Mouse (Mus musculus): ENCODE results near the gene Grik5. TPM values are rescaled to one million over a fixed set of nuclear protein-coding genes. Genes with fewer than 3 reads are reported as not detected.

Gene Grik5
- polyA plus RNA-seq, 1 experiment from 2014 or later: 9.7 TPM

DNA sequence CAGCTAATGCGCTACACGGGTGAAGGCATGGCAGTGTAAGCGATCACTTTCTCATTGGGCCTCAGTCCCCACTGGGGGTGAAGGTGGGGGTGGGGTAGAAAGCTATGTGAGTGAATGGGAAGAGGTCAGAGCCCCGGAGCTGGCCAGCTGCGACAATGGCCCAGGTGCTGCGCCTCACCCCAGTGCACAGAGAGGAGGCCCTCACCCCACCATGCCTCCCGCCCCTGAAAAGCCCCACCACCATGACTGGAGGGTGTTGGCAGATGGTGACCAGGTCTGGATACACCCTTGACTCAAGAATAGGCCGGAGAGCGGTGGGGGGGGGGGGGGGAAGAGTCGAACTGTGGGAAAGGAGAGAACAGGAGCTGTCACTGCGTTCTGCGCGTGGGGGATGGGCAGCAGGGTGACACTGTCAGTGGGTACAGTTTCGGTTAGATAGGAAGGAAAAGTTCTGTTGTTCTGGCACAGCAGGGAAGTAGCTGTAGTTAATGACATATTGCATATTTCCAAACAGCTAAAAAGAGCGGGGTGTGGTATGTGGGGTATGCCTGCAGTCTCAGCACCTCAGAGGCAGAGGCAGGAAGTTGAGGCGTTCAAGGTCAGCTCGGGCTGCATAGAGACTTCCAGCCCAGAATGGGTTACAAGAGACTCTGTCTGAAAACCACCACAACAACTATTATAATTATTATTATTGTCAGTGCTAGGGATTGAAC is 34.8 kb upstream of the Grik5 start:
- Histone ChIP-seq H3K27me3 (ENCODE audit: control insufficient read depth, insufficient read depth, low read length) (no peaks in the 10 kb centered on the region), H3K4me1 (ENCODE audit: control insufficient read depth, insufficient read depth, low read length) (no peaks in the 10 kb centered on the region), H3K27ac (replicated peaks; ENCODE audit: low read depth, low read length) (no peak overlapping the region), H3K4me2 (ENCODE audit: low read depth, severe bottlenecking) (no peak overlapping the region), H3K9ac (ENCODE audit: low read length) (no peak overlapping the region), H3K36me3 (ENCODE audit: control insufficient read depth, insufficient read depth, low read length) (no peaks in the 10 kb centered on the region), H3K4me3 (ENCODE audit: low read depth, low read length) (no peak overlapping the region), H3K9me3 (ENCODE audit: control insufficient read depth, low read length) (0 out of 2 replicates have a peak, but pooled peaks cover 2% of the 10 kb centered on the region)
- whole genome bisulfite sequencing: 61% methylated on average over 17 of the region's 17 CpGs
- DNase-seq (ENCODE audit: low spot score) (no peak), ATAC-seq (ENCODE audit: insufficient number of reproducible peaks, low FRiP score, low TSS enrichment, low read depth) (0 out of 2 replicates have a peak, but pooled peaks have one; percentile 60)

- no peaks in the 10 kb centered on the region for H3K27me3 ChIP-seq (ENCODE audit: control insufficient read depth, insufficient read depth, low read length)
- no peak overlapping the region for H3K4me2 ChIP-seq (ENCODE audit: low read depth, severe bottlenecking)
- ATAC-seq (ENCODE audit: insufficient number of reproducible peaks, low FRiP score, low TSS enrichment, low read depth): no peak
- 0 out of 2 replicates have a peak, but pooled peaks cover 2% of the 10 kb centered on the region for H3K9me3 ChIP-seq (ENCODE audit: control insufficient read depth, low read length)
- H3K27ac ChIP-seq (replicated peaks; ENCODE audit: low read depth, low read length): no peak overlapping the region
- H3K4me1 ChIP-seq (ENCODE audit: control insufficient read depth, insufficient read depth, low read length): no peaks in the 10 kb centered on the region
- no peaks in the 10 kb centered on the region for H3K36me3 ChIP-seq (ENCODE audit: control insufficient read depth, insufficient read depth, low read length)
- WGBS: 28% methylated on average over 17 of the region's 17 CpGs
- peak; percentile 87 for DNase-seq (ENCODE audit: low spot score)
- H3K9ac ChIP-seq (ENCODE audit: low read length): no peak overlapping the region
- no peak overlapping the region for H3K4me3 ChIP-seq (ENCODE audit: low read depth, low read length)
These were observed 33.4 kb upstream of the Grik5 start for GRCm38 (mm10) chr7:25105411-25106160.

GRCm38 (mm10) chr7:25099581-25099980 is 27.4 kb upstream of the Grik5 start:
- Histone ChIP-seq H3K4me3 (ENCODE audit: low read depth, low read length) (no peak overlapping the region), H3K27ac (replicated peaks; ENCODE audit: low read depth, low read length) (no peak overlapping the region), H3K27me3 (ENCODE audit: control insufficient read depth, insufficient read depth, low read length) (0 out of 2 replicates have a peak, but pooled peaks cover 2% of the 10 kb centered on the region), H3K9me3 (ENCODE audit: control insufficient read depth, low read length) (no peaks in the 10 kb centered on the region), H3K4me2 (ENCODE audit: low read depth, severe bottlenecking) (no peak overlapping the region), H3K4me1 (ENCODE audit: control insufficient read depth, insufficient read depth, low read length) (no peaks in the 10 kb centered on the region), H3K9ac (ENCODE audit: low read length) (no peak overlapping the region), H3K36me3 (ENCODE audit: control insufficient read depth, insufficient read depth, low read length) (no peaks in the 10 kb centered on the region)
- no peak for ATAC-seq (ENCODE audit: insufficient number of reproducible peaks, low FRiP score, low TSS enrichment, low read depth)
- WGBS: 42% methylated on average over 4 of the region's 4 CpGs
- DNase-seq (ENCODE audit: low spot score): no peak

- DNase-seq (ENCODE audit: low spot score) (no peak), ATAC-seq (ENCODE audit: insufficient number of reproducible peaks, low FRiP score, low TSS enrichment, low read depth) (no peak)
- H3K4me3 ChIP-seq (ENCODE audit: low read depth, low read length): no peak overlapping the region
- H3K36me3 ChIP-seq (ENCODE audit: control insufficient read depth, insufficient read depth, low read length): no peaks in the 10 kb centered on the region
- H3K9me3 ChIP-seq (ENCODE audit: control insufficient read depth, low read length): no peaks in the 10 kb centered on the region
- no peak overlapping the region for H3K27ac ChIP-seq (replicated peaks; ENCODE audit: low read depth, low read length)
- H3K4me2 ChIP-seq (ENCODE audit: low read depth, severe bottlenecking): no peak overlapping the region
- no peak overlapping the region for H3K9ac ChIP-seq (ENCODE audit: low read length)
- no peaks in the 10 kb centered on the region for H3K4me1 ChIP-seq (ENCODE audit: control insufficient read depth, insufficient read depth, low read length)
- H3K27me3 ChIP-seq (ENCODE audit: control insufficient read depth, insufficient read depth, low read length): 0 out of 2 replicates have a peak, but pooled peaks cover 2% of the 10 kb centered on the region
- 72% methylated on average over 3 of the region's 3 CpGs for WGBS
These were observed 26.0 kb upstream of the Grik5 start for GRCm38 (mm10) chr7:25098169-25098568.

GRCm38 (mm10) chr7:25089875-25090274 is 17.7 kb upstream of the Grik5 start:
- ATAC-seq (ENCODE audit: insufficient number of reproducible peaks, low FRiP score, low TSS enrichment, low read depth) (no peak), DNase-seq (ENCODE audit: low spot score) (no peak)
- Histone ChIP-seq H3K4me1 (ENCODE audit: control insufficient read depth, insufficient read depth, low read length) (peaks cover 3% of the 10 kb centered on the region; the same call in 1 of the 2 replicates), H3K27ac (replicated peaks; ENCODE audit: low read depth, low read length) (no peak overlapping the region), H3K27me3 (ENCODE audit: control insufficient read depth, insufficient read depth, low read length) (no peaks in the 10 kb centered on the region), H3K9me3 (ENCODE audit: control insufficient read depth, low read length) (no peaks in the 10 kb centered on the region), H3K4me2 (ENCODE audit: low read depth, severe bottlenecking) (no peak overlapping the region), H3K4me3 (ENCODE audit: low read depth, low read length) (no peak overlapping the region), H3K9ac (ENCODE audit: low read length) (no peak overlapping the region), H3K36me3 (ENCODE audit: control insufficient read depth, insufficient read depth, low read length) (peaks cover 2% of the 10 kb centered on the region; the same call in 1 of the 2 replicates)
- WGBS: 38% methylated on average over 9 of the region's 10 CpGs

- no peak overlapping the region for H3K27ac ChIP-seq (replicated peaks; ENCODE audit: low read depth, low read length)
- DNase-seq (ENCODE audit: low spot score): no peak
These were observed 16.8 kb upstream of the Grik5 start for GRCm38 (mm10) chr7:25088968-25089367.

DNA sequence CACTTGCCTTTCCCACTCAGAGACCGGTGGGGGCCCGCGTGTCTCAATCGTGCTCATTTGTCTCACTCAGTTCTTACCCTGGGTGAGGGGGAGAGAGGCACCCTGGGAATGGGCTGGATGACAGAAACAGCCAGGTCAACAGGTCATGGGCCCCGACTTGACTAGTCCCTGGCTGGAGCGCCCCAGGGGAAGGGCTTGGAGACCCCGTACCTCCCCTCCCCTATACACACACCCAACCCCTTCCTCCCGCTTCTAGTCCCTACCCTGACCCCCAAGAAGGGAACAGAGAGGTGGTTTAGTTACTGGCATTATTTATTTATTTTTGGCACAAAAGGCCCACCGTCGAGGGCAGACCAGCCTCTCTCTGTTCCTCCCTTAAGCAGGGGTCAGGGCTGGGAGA is 16.4 kb upstream of the Grik5 start:
- no peak overlapping the region for H3K27ac ChIP-seq (replicated peaks; ENCODE audit: low read depth, low read length)
- WGBS: 18% methylated on average over 10 of the region's 10 CpGs
- no peaks in the 10 kb centered on the region for H3K9me3 ChIP-seq (ENCODE audit: control insufficient read depth, low read length)
- H3K4me1 ChIP-seq (ENCODE audit: control insufficient read depth, insufficient read depth, low read length): peaks cover 3% of the 10 kb centered on the region; the same call in 1 of the 2 replicates
- no peak overlapping the region for H3K4me3 ChIP-seq (ENCODE audit: low read depth, low read length)
- DNase-seq (ENCODE audit: low spot score): peak; percentile 42
- H3K9ac ChIP-seq (ENCODE audit: low read length): no peak overlapping the region
- peak; percentile 15; the same call in 1 of the 2 replicates for ATAC-seq (ENCODE audit: insufficient number of reproducible peaks, low FRiP score, low TSS enrichment, low read depth)
- peaks cover 5% of the 10 kb centered on the region; the same call in 1 of the 2 replicates for H3K36me3 ChIP-seq (ENCODE audit: control insufficient read depth, insufficient read depth, low read length)
- no peak overlapping the region for H3K4me2 ChIP-seq (ENCODE audit: low read depth, severe bottlenecking)
- H3K27me3 ChIP-seq (ENCODE audit: control insufficient read depth, insufficient read depth, low read length): no peaks in the 10 kb centered on the region

More at GRCm38 (mm10) chr7:25088968-25089367, 16.8 kb upstream of the Grik5 start:
- no peak; the same call in 1 of the 2 replicates for ATAC-seq (ENCODE audit: insufficient number of reproducible peaks, low FRiP score, low TSS enrichment, low read depth)
- no peaks in the 10 kb centered on the region for H3K9me3 ChIP-seq (ENCODE audit: control insufficient read depth, low read length)
- no peak overlapping the region for H3K9ac ChIP-seq (ENCODE audit: low read length)
- peaks cover 3% of the 10 kb centered on the region; the same call in 1 of the 2 replicates for H3K36me3 ChIP-seq (ENCODE audit: control insufficient read depth, insufficient read depth, low read length)
- no peaks in the 10 kb centered on the region for H3K27me3 ChIP-seq (ENCODE audit: control insufficient read depth, insufficient read depth, low read length)
- no peak overlapping the region for H3K4me2 ChIP-seq (ENCODE audit: low read depth, severe bottlenecking)
- 39% methylated on average over 11 of the region's 11 CpGs for WGBS
- peaks cover 3% of the 10 kb centered on the region; the same call in 1 of the 2 replicates for H3K4me1 ChIP-seq (ENCODE audit: control insufficient read depth, insufficient read depth, low read length)
- no peak overlapping the region for H3K4me3 ChIP-seq (ENCODE audit: low read depth, low read length)

DNA sequence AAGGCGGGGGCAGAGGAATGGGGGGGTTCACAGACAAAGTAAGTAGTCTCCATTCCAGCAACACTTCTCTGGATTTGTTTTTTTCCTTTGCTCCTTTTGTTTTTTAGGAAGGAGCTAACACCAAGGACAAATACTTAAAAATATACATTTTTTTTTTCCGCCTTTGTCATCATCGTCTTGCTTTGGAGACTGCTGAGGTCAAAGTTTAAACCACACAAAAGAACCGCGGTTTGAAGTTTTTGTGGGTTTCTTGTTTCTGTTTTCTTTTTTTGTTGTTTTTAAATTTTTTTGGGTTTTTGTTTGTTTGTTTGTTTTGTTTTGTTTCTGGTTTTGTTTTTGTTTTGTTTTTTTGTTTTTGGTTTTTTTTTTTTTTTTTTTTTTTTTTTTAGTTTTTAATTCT is 15.8 kb upstream of the Grik5 start:
- H3K9ac ChIP-seq (ENCODE audit: low read length): no peak overlapping the region
- ATAC-seq (ENCODE audit: insufficient number of reproducible peaks, low FRiP score, low TSS enrichment, low read depth) (no peak), DNase-seq (ENCODE audit: low spot score) (no peak)
- H3K27me3 ChIP-seq (ENCODE audit: control insufficient read depth, insufficient read depth, low read length): no peaks in the 10 kb centered on the region
- no peak overlapping the region for H3K4me3 ChIP-seq (ENCODE audit: low read depth, low read length)
- H3K9me3 ChIP-seq (ENCODE audit: control insufficient read depth, low read length): no peaks in the 10 kb centered on the region
- peaks cover 3% of the 10 kb centered on the region; the same call in 1 of the 2 replicates for H3K4me1 ChIP-seq (ENCODE audit: control insufficient read depth, insufficient read depth, low read length)
- WGBS: 71% methylated on average over 5 of the region's 5 CpGs
- no peak overlapping the region for H3K27ac ChIP-seq (replicated peaks; ENCODE audit: low read depth, low read length)
- H3K4me2 ChIP-seq (ENCODE audit: low read depth, severe bottlenecking): no peak overlapping the region
- H3K36me3 ChIP-seq (ENCODE audit: control insufficient read depth, insufficient read depth, low read length): peaks cover 11% of the 10 kb centered on the region; the same call in 1 of the 2 replicates

Data from limb, embryonic 11.5 days (tissue).